In the genomic region with DNA sequence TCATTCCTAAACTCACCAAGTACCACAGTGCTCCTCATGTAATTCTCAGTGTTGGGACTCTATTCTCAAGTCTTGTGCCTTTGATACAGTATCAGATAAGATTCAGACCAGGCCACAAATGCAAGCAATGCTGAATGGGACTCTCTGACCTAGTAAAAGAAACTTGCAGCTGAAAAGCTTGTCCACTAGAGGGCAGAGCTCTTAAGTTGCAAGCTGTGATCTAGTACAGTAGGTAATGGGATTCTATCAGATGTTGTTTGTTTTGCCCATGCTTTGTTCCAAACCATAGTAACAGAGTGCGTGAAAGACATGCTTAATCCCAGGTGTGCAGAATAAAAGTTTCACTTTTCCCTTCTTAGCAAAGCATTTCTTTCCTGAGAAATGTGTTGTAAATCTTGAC, we compare ENCODE assay signal across 8 mouse cellular contexts.
DNase-seq lines count a peak whose midpoint lies in the region; ATAC-seq and TF ChIP-seq lines count a peak whose summit lies in the region.

No protein-coding gene starts in this region.

- H3K4me3 ChIP-seq in heart, embryonic 12.5 days, result no peak overlapping the region
- no peak overlapping the region for H3K4me3 ChIP-seq in stomach, postnatal 0 days (ENCODE audit: low read depth, low read length)

- TF ChIP-seq CTCF in stomach, postnatal 0 days (IDR thresholded peaks at IDR 0.05; ENCODE audit: low read depth), result peak; percentile 79

- TF ChIP-seq EP300 in stomach, postnatal 0 days (optimal IDR thresholded peaks at IDR 0.05), result no peak

- no peak for ATAC-seq in heart, embryonic 12.5 days (ENCODE audit: insufficient number of reproducible peaks, low FRiP score)
- ATAC-seq in stomach, postnatal 0 days (ENCODE audit: low FRiP score, low TSS enrichment), result no peak
- no peak for ATAC-seq in inflammation-experienced regulatory T-cells, adult 6 months

- DNase-seq in heart, adult 18-20 months, result peak; percentile 4 to 38
- peak; percentile 20 for DNase-seq in right cerebral cortex, adult 18-20 months
- DNase-seq in right cerebral cortex, postnatal 14 days, result no peak
- peak; percentile 60 to 63 for DNase-seq in cerebellum, postnatal 14 days
- DNase-seq in layer of hippocampus, adult 9-11 months, result peak; percentile 20
- peak; percentile 14 for DNase-seq in stomach, postnatal 0 days (ENCODE audit: low spot score)

- no peak overlapping the region for H3K27ac ChIP-seq in heart, embryonic 12.5 days (ENCODE audit: poor library complexity, severe bottlenecking)
- H3K27ac ChIP-seq in stomach, postnatal 0 days (replicated peaks), result no peak overlapping the region

- H3K9me3 ChIP-seq in heart, embryonic 12.5 days (replicated peaks), result no peaks in the 10 kb centered on the region
- no peaks in the 10 kb centered on the region for H3K9me3 ChIP-seq in stomach, postnatal 0 days (ENCODE audit: control insufficient read depth, low read length)

- H3K4me2 ChIP-seq in heart, embryonic 12.5 days, result no peak overlapping the region
- no peak overlapping the region for H3K4me2 ChIP-seq in stomach, postnatal 0 days (replicated peaks; ENCODE audit: low read depth)

- no peaks in the 10 kb centered on the region for H3K36me3 ChIP-seq in heart, embryonic 12.5 days
- H3K36me3 ChIP-seq in stomach, postnatal 0 days (ENCODE audit: control insufficient read depth, insufficient read depth, low read length), result no peaks in the 10 kb centered on the region

- no peaks in the 10 kb centered on the region for H3K4me1 ChIP-seq in heart, embryonic 12.5 days (replicated peaks)
- no peaks in the 10 kb centered on the region for H3K4me1 ChIP-seq in stomach, postnatal 0 days (replicated peaks; ENCODE audit: control insufficient read depth, insufficient read depth)

- H3K27me3 ChIP-seq in heart, embryonic 12.5 days (replicated peaks), result no peaks in the 10 kb centered on the region
- H3K27me3 ChIP-seq in stomach, postnatal 0 days (ENCODE audit: control insufficient read depth, insufficient read depth, low read length), result no peaks in the 10 kb centered on the region

- 37% methylated on average over 1 of the region's 1 CpGs for WGBS in heart, embryonic 12.5 days
- WGBS in stomach, postnatal 0 days, result 58% methylated on average over 1 of the region's 1 CpGs

- no peak overlapping the region for H3K9ac ChIP-seq in heart, embryonic 12.5 days
- no peak overlapping the region for H3K9ac ChIP-seq in stomach, postnatal 0 days (ENCODE audit: low read length)
